Mouse (Mus musculus): ENCODE data around the gene Slc9a1. TPM values are rescaled to one million over a fixed set of nuclear protein-coding genes. Genes with fewer than 3 reads are reported as not detected.

Gene Slc9a1
- total RNA-seq, 2 experiments from 2014 or later: 10.0 to 11.4 TPM

- DNase-seq (ENCODE audit: low spot score): peak; percentile 50
These were observed 30.6 kb downstream of the Slc9a1 start for GRCm38 (mm10) chr4:133400098-133400497.

GRCm38 (mm10) chr4:133402011-133402410, 32.5 kb downstream of the Slc9a1 start:
- DNase-seq (ENCODE audit: low spot score): no peak

GRCm38 (mm10) chr4:133403611-133404228, 34.2 kb downstream of the Slc9a1 start:
- DNase-seq (ENCODE audit: low spot score): peak; percentile 46

- no peak for DNase-seq (ENCODE audit: low spot score)
These were observed 34.8 kb downstream of the Slc9a1 start for GRCm38 (mm10) chr4:133404256-133404655.

GRCm38 (mm10) chr4:133406313-133407056, 37.0 kb downstream of the Slc9a1 start:
- no peak for DNase-seq (ENCODE audit: low spot score)

GRCm38 (mm10) chr4:133407114-133407787, 37.7 kb downstream of the Slc9a1 start:
- DNase-seq (ENCODE audit: low spot score): no peak

GRCm38 (mm10) chr4:133408006-133408405, 38.5 kb downstream of the Slc9a1 start:
- DNase-seq (ENCODE audit: low spot score): no peak

GRCm38 (mm10) chr4:133410994-133411393, 41.5 kb downstream of the Slc9a1 start:
- DNase-seq (ENCODE audit: low spot score): no peak

GRCm38 (mm10) chr4:133412096-133412495, 42.6 kb downstream of the Slc9a1 start:
- no peak for DNase-seq (ENCODE audit: low spot score)

GRCm38 (mm10) chr4:133412575-133413540, 43.4 kb downstream of the Slc9a1 start:
- DNase-seq (ENCODE audit: low spot score): no peak

- no peak for DNase-seq (ENCODE audit: low spot score)
These were observed 44.1 kb downstream of the Slc9a1 start for GRCm38 (mm10) chr4:133413617-133414016.

GRCm38 (mm10) chr4:133414920-133415319, 45.4 kb downstream of the Slc9a1 start:
- no peak for DNase-seq (ENCODE audit: low spot score)

- DNase-seq (ENCODE audit: low spot score): peak; percentile 68
These were observed 50.0 kb downstream of the Slc9a1 start for GRCm38 (mm10) chr4:133419312-133420004.

- no peak for DNase-seq (ENCODE audit: low spot score)
These were observed 52.5 kb downstream of the Slc9a1 start for GRCm38 (mm10) chr4:133421989-133422388.

- DNase-seq (ENCODE audit: low spot score): no peak
These were observed 53.1 kb downstream of the Slc9a1 start for GRCm38 (mm10) chr4:133422601-133423000.

GRCm38 (mm10) chr4:133423108-133423507, 53.6 kb downstream of the Slc9a1 start:
- DNase-seq (ENCODE audit: low spot score): peak; percentile 51

- DNase-seq (ENCODE audit: low spot score): no peak
These were observed 54.2 kb downstream of the Slc9a1 start for GRCm38 (mm10) chr4:133423691-133424090.

- peak; percentile 73 for DNase-seq (ENCODE audit: low spot score)
These were observed 54.6 kb downstream of the Slc9a1 start for GRCm38 (mm10) chr4:133424100-133424499.

GRCm38 (mm10) chr4:133426141-133426540, 56.6 kb downstream of the Slc9a1 start:
- DNase-seq (ENCODE audit: low spot score): no peak

GRCm38 (mm10) chr4:133431508-133431907, 62.0 kb downstream of the Slc9a1 start:
- no peak for DNase-seq (ENCODE audit: low spot score)

Data from gastrocnemius, adult 18-20 months (tissue).